Mouse (Mus musculus) cerebellum, postnatal 36 days (tissue): ENCODE measurements around the gene B4galnt2.

Experiments used
- DNase-seq, 2 experiments: peaks; one replicate each; pipeline ENCODE4 v3.0.0; 2021 to 2022; ENCODE audit warnings: mixed read lengths in 2 of 2

Gene B4galnt2

GRCm38 (mm10) chr11:95824877-95825243 lies 89.8 kb downstream of the B4galnt2 start:
- peak; percentile 72 to 81 for DNase-seq

GRCm38 (mm10) chr11:95824071-95824876 lies 90.4 kb downstream of the B4galnt2 start, which contains the start of gene Phospho1:
Phospho1 (plus strand) TSS chr11:95824499.
- DNase-seq, result peak; percentile 91 to 93

GRCm38 (mm10) chr11:95822437-95822836 lies 92.3 kb downstream of the B4galnt2 start:
- no peak for DNase-seq

GRCm38 (mm10) chr11:95821511-95821910 lies 93.2 kb downstream of the B4galnt2 start:
- DNase-seq, result no peak

GRCm38 (mm10) chr11:95819138-95819537 lies 95.6 kb downstream of the B4galnt2 start:
- no peak for DNase-seq
